Mouse (Mus musculus) kidney, adult 2 months (tissue): Measurements from ENCODE around the gene Tmem254c.
"Not testable (repeated sequence)": the region's sequence is repeated elsewhere in the genome, so short reads cannot be mapped to it uniquely, and the experiment has no call there.

ENCODE experiments used
- CTCF ChIP-seq: fragments of 200-500 bp; conservative IDR thresholded peaks from 2 replicates; pipeline ENCODE4 v1.5.1; 2011; ENCODE audit warnings: low read depth, mild to moderate bottlenecking, control low read depth, low read length, moderate library complexity, mixed read lengths; ENCODE audit not compliant: insufficient read depth, insufficient read length
- POLR2A ChIP-seq: fragments of 200-500 bp; IDR thresholded peaks from one replicate; pipeline ENCODE4 v1.6.1; 2011; ENCODE audit warnings: low read depth, low read length, control low read depth

- TF ChIP-seq POLR2A, CTCF: not testable (repeated sequence)
Observed at GRCm38 (mm10) chr14:26034364-26034763, 32.8 kb downstream of the Tmem254c start.
